Mouse (Mus musculus): ENCODE results near the gene Chka. TPM values are rescaled to one million over a fixed set of nuclear protein-coding genes. Genes with fewer than 3 reads are reported as not detected.

The Chka gene
- polyA plus RNA-seq (2015; fragmentation: Illumina TruSeq; extraction: RNeasy Lipid Tissue Mini Kit (QIAGEN cat#74804); ENCODE audit: insufficient read depth, low read depth, low replicate concordance): 61.3 TPM

GRCm38 (mm10) chr19:3851502-3851962 lies at the start of gene Chka:
Gene Chka (plus strand): TSS chr19:3851773.

GRCm38 (mm10) chr19:3906795-3907786 lies 55.5 kb downstream of the Chka start, which contains the start of gene Tcirg1:
Gene Tcirg1 (minus strand): TSS chr19:3907133.

DNA sequence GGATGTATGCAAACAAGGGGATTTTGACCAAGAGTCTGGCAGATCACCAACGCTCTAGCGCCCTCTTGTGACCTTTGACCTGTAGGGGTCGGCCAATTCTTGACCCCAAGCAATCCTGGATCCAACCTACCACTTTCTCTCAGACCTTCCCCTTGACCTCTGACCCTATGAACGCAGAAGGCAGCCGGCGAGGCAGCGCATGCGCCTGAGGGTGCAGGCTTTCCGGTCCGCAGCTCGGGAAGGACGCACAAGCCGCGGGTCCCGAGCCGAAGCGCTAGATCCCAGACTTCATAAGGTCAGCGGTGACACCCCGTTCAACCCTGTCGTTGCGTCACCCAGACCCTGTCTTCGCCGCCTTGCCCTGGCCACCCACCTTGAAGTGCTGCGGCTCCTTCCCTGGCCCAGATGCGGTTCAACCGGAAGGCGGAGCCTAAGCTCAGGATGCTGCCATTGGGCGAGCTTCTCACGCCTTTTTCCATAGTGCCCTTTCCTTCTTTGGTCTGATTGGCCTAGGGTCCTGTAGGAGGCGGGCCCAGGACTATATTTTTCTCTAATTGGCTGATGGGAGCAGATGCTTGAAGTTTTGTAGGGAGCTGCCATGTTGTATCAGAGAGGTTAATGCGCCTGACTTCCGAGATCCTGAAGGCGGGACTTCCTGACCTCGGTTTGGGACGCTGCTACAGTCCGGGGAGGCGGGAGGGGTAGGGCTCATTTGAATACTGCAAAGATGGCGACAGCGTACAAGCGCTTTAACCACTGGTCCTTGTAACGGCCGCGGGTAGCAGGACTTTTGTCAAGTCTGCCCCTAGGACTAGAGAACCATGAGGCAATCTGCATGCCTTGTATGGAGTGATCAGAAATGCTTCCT lies 61.0 kb downstream of the Chka start, which contains the start of gene Ndufs8:
TSS of gene Ndufs8 (minus strand) at position 438 of the 868 bp plus-strand sequence.

GRCm38 (mm10) chr19:3929211-3929941 lies 77.8 kb downstream of the Chka start, which contains the start of gene Aldh3b1:
Gene Aldh3b1 (minus strand): TSS chr19:3929808.

DNA sequence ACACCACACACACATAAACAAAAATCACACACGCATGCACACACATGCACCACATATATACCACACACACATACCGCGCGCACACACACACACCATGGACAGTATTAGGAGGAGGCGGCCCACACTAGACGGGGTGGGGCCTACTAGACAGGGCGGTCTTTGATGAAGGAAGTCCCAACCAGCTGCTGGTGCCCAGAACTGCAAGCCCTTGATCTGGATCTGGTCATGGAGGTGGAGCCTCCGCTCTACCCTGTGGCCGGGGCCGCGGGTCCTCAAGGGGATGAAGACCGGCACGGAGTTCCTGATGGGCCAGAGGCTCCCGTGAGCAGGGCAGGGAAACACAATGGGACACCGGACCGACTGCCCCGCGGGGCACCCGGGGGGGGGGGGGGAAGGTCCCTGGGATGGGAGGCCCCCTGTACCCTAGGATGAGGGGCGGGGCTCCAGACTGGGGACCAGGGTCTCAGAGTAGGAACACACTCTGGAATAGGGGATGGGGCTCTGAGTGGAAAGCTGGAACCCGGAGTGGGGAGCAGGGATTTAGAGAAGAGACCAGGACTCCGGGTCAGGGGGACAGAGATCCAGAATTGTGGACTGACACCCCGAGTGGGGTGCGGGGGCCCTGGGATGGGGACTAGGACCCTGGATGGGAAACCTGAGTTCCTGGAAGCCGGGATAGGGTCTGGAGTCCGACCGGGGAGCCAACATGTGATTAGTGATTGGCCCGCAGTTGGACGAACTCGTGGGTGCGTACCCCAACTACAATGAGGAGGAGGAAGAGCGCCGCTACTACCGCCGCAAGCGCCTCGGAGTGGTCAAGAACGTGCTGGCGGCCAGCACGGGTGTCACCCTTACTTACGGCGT lies 83.7 kb downstream of the Chka start, which contains the start of gene Unc93b1:
TSS of gene Unc93b1 (plus strand) at position 155 of the 864 bp plus-strand sequence.

Other genes starting within 250 kb of the Chka start
- gene Lrp5, start 165.2 kb upstream of the Chka start, polyA plus RNA-seq (2015; fragmentation: Illumina TruSeq; extraction: RNeasy Lipid Tissue Mini Kit (QIAGEN cat#74804); ENCODE audit: insufficient read depth, low read depth, low replicate concordance): 10.3 TPM
- gene 1810055G02Rik, start 143.5 kb upstream of the Chka start, polyA plus RNA-seq (2015; fragmentation: Illumina TruSeq; extraction: RNeasy Lipid Tissue Mini Kit (QIAGEN cat#74804); ENCODE audit: insufficient read depth, low read depth, low replicate concordance): 4.0 TPM
- 11.8 TPM for gene Kmt5b, start 84.4 kb upstream of the Chka start, polyA plus RNA-seq (2015; fragmentation: Illumina TruSeq; extraction: RNeasy Lipid Tissue Mini Kit (QIAGEN cat#74804); ENCODE audit: insufficient read depth, low read depth, low replicate concordance)
- 67.9 TPM for gene Tcirg1, start 55.4 kb downstream of the Chka start, polyA plus RNA-seq (2015; fragmentation: Illumina TruSeq; extraction: RNeasy Lipid Tissue Mini Kit (QIAGEN cat#74804); ENCODE audit: insufficient read depth, low read depth, low replicate concordance)
- gene Ndufs8, start 61.0 kb downstream of the Chka start, polyA plus RNA-seq (2015; fragmentation: Illumina TruSeq; extraction: RNeasy Lipid Tissue Mini Kit (QIAGEN cat#74804); ENCODE audit: insufficient read depth, low read depth, low replicate concordance): 32.0 TPM
- 1.7 TPM for gene Aldh3b1, start 78.0 kb downstream of the Chka start, polyA plus RNA-seq (2015; fragmentation: Illumina TruSeq; extraction: RNeasy Lipid Tissue Mini Kit (QIAGEN cat#74804); ENCODE audit: insufficient read depth, low read depth, low replicate concordance)
- gene Unc93b1, start 83.4 kb downstream of the Chka start, polyA plus RNA-seq (2015; fragmentation: Illumina TruSeq; extraction: RNeasy Lipid Tissue Mini Kit (QIAGEN cat#74804); ENCODE audit: insufficient read depth, low read depth, low replicate concordance): 16.7 TPM
- gene Aldh3b3, start 106.9 kb downstream of the Chka start, polyA plus RNA-seq (2015; fragmentation: Illumina TruSeq; extraction: RNeasy Lipid Tissue Mini Kit (QIAGEN cat#74804); ENCODE audit: insufficient read depth, low read depth, low replicate concordance): not detected
- 0.63 TPM for gene Aldh3b2, start 120.6 kb downstream of the Chka start, polyA plus RNA-seq (2015; fragmentation: Illumina TruSeq; extraction: RNeasy Lipid Tissue Mini Kit (QIAGEN cat#74804); ENCODE audit: insufficient read depth, low read depth, low replicate concordance)
- 3.5 TPM for gene Acy3, start 134.8 kb downstream of the Chka start, polyA plus RNA-seq (2015; fragmentation: Illumina TruSeq; extraction: RNeasy Lipid Tissue Mini Kit (QIAGEN cat#74804); ENCODE audit: insufficient read depth, low read depth, low replicate concordance)
- gene Tbx10, start 141.0 kb downstream of the Chka start, polyA plus RNA-seq (2015; fragmentation: Illumina TruSeq; extraction: RNeasy Lipid Tissue Mini Kit (QIAGEN cat#74804); ENCODE audit: insufficient read depth, low read depth, low replicate concordance): not detected
- 9.6 TPM for gene Nudt8, start 148.8 kb downstream of the Chka start, polyA plus RNA-seq (2015; fragmentation: Illumina TruSeq; extraction: RNeasy Lipid Tissue Mini Kit (QIAGEN cat#74804); ENCODE audit: insufficient read depth, low read depth, low replicate concordance)
- gene Gm49405, start 148.9 kb downstream of the Chka start, polyA plus RNA-seq (2015; fragmentation: Illumina TruSeq; extraction: RNeasy Lipid Tissue Mini Kit (QIAGEN cat#74804); ENCODE audit: insufficient read depth, low read depth, low replicate concordance): 0.68 TPM
- gene Doc2g, start 151.5 kb downstream of the Chka start, polyA plus RNA-seq (2015; fragmentation: Illumina TruSeq; extraction: RNeasy Lipid Tissue Mini Kit (QIAGEN cat#74804); ENCODE audit: insufficient read depth, low read depth, low replicate concordance): 5.5 TPM
- gene Ndufv1, start 161.0 kb downstream of the Chka start, polyA plus RNA-seq (2015; fragmentation: Illumina TruSeq; extraction: RNeasy Lipid Tissue Mini Kit (QIAGEN cat#74804); ENCODE audit: insufficient read depth, low read depth, low replicate concordance): 42.7 TPM
- 449 TPM for gene Gstp1, start 186.2 kb downstream of the Chka start, polyA plus RNA-seq (2015; fragmentation: Illumina TruSeq; extraction: RNeasy Lipid Tissue Mini Kit (QIAGEN cat#74804); ENCODE audit: insufficient read depth, low read depth, low replicate concordance)
- gene Gstp2, start 194.2 kb downstream of the Chka start, polyA plus RNA-seq (2015; fragmentation: Illumina TruSeq; extraction: RNeasy Lipid Tissue Mini Kit (QIAGEN cat#74804); ENCODE audit: insufficient read depth, low read depth, low replicate concordance): 112 TPM
- not detected for gene Gstp3, start 207.8 kb downstream of the Chka start, polyA plus RNA-seq (2015; fragmentation: Illumina TruSeq; extraction: RNeasy Lipid Tissue Mini Kit (QIAGEN cat#74804); ENCODE audit: insufficient read depth, low read depth, low replicate concordance)
- gene Cabp2, start 229.8 kb downstream of the Chka start, polyA plus RNA-seq (2015; fragmentation: Illumina TruSeq; extraction: RNeasy Lipid Tissue Mini Kit (QIAGEN cat#74804); ENCODE audit: insufficient read depth, low read depth, low replicate concordance): 118 TPM
- gene Cdk2ap2, start 245.4 kb downstream of the Chka start, polyA plus RNA-seq (2015; fragmentation: Illumina TruSeq; extraction: RNeasy Lipid Tissue Mini Kit (QIAGEN cat#74804); ENCODE audit: insufficient read depth, low read depth, low replicate concordance): 35.8 TPM
- gene Pitpnm1, start 248.2 kb downstream of the Chka start, polyA plus RNA-seq (2015; fragmentation: Illumina TruSeq; extraction: RNeasy Lipid Tissue Mini Kit (QIAGEN cat#74804); ENCODE audit: insufficient read depth, low read depth, low replicate concordance): 10.6 TPM

All from pancreas, adult 10 weeks (tissue).